Mouse (Mus musculus) thymus, postnatal 25 days (tissue): ENCODE measurements around the gene Tmod1.

Experiments used
- DNase-seq: peaks from one replicate; pipeline ENCODE4 v3.0.0; 2022

Gene Tmod1

DNA sequence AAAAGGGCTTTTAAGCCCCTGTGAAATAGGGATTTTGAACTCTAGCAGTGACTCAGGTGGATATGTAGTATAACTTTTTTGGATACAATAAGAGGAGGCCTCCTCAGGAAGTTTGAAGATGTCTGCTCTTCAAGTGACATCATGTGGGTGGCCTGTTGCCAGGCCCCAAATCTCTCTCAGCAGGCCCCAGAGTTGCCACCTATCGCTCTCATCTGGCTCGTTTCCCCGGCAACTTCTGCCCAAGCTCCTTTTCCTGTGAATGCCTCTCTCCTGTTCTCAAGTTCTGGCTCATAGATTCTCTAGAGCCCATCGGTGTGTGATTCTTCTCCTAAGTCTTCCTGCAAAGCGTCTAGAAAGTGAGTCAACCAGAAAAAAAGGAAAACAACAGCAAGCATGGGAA is 17.4 kb downstream of the Tmod1 start:
- no peak for DNase-seq

DNA sequence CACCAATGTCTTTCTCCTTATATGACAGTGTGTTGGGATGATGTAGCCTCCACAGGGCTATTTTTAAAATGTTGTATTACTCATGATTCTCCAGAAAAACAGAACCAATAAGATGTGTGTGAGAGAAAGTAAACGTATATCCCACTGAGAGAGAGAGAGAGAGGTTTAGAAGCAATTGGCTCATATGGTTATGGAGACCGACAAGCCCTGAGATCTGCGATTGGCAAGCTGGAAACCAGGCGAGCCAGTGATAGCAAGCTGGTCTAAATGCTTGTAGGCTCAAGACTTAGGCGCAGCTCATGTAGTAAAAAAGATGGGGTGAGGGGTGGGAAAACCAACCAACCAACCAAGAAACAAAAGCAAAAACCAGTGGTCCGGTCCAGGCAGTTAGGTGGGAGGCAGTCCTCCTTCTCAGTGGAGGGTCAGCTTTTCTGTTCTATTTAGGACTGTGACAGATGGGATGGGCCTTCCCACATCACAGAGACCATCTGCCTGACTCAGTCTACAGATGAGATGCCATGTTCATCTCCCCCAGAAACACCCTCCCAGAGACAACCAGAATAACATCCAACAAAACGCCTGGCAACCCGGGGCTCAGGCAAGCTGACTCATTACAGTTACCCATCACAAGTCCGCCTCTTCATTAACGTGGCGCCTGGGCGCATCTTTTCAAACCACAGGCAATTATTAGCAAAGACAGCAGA is 22.7 kb downstream of the Tmod1 start:
- DNase-seq: no peak

- DNase-seq: no peak
These were observed 25.1 kb downstream of the Tmod1 start for GRCm38 (mm10) chr4:46063841-46064240.

GRCm38 (mm10) chr4:46064263-46064662 is 25.5 kb downstream of the Tmod1 start:
- no peak for DNase-seq

DNA sequence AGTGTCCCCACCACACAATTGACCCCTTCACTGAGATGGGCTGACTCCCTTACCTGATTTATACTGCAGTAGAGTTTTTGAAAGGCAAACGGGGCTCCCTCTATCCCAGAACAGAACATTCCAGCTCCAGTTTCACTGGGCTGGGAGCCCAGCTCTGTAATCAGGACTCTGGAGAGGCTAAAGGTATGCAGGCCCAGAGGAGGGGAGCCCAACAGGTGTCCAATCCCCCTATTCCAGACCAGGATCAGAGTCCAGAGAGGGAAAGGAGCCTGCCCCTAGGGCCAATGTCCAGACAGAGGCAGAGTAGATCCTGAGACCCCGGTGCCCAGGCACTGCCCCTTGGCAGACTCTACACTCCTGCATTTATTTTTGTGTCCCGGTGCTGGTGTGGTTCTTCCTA is 26.2 kb downstream of the Tmod1 start:
- DNase-seq: no peak

GRCm38 (mm10) chr4:46065695-46066340 is 27.1 kb downstream of the Tmod1 start:
- no peak for DNase-seq

DNA sequence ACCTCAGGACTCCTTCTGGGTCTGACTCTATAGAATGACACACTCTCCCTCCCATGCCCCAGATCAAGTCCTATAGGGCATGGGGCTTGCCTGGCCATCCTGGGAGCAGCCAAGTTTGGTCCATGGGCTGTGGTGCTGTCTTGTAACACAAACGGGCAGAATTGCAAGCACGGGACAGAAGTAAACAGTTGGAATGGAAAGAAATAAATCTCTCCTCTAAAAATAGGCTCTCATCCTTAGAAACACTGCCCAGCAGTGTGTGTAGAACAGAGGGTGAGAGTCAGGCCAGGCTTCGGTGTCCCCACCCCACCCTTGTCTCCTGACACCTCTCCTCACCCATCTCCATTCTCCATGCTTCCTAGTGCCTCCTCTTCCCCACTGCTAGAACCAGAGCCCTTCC is 29.3 kb downstream of the Tmod1 start:
- no peak for DNase-seq

GRCm38 (mm10) chr4:46068573-46068972 is 29.8 kb downstream of the Tmod1 start:
- DNase-seq: no peak

DNA sequence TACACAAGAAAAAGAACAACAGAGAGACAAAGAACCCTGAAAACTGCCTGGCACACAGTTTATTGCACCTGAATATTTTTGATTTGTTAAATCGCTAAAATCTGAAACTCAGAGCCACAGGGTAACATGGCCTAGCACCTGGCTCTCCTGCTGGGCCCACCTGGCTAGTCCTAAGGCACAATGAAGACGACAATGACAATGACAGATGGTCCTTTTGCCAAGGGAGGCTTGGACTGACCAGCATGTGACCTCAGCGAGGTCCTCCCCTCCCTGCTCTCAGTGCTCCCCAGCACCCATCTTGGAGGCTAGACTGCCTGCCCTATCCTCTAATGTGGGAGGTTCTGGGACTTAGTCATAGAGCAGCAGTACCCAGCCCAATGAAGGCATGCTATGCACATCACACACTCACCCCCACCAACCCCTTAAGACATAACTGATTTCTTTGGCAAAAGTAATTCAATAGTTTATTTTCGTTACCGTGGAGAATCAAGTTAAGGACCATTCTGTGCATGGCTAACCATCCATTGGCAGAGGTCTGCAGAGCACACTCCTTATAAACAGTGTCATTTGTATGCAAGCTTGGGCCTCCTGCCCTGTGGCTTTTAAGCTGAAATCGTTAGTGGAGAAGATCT is 31.2 kb downstream of the Tmod1 start:
- DNase-seq: no peak

- DNase-seq: no peak
These were observed 33.9 kb downstream of the Tmod1 start for GRCm38 (mm10) chr4:46072631-46073030.

GRCm38 (mm10) chr4:46073736-46074135 is 35.0 kb downstream of the Tmod1 start:
- no peak for DNase-seq

DNA sequence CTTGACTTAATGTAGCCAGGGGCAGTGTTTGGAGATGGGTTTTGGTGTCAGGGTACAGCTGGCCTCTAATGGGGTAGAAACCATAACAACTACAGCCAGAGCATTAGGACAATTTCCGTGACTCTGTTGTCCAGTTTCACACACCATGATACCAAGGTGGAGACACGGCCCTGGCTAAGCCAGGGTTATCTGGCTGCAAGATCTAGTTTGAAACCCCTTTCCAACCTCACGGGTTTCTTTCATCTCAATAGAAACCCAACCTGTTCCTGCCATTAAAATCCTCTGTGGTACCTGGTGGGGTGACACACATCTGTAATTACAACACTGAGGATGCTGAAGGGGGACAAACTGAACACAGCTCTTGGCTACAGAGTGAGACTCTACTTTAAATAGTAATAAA is 36.9 kb downstream of the Tmod1 start:
- DNase-seq: no peak

GRCm38 (mm10) chr4:46076892-46077291 is 38.2 kb downstream of the Tmod1 start:
- DNase-seq: no peak

- DNase-seq: no peak
These were observed 41.5 kb downstream of the Tmod1 start for GRCm38 (mm10) chr4:46080261-46080660.

DNA sequence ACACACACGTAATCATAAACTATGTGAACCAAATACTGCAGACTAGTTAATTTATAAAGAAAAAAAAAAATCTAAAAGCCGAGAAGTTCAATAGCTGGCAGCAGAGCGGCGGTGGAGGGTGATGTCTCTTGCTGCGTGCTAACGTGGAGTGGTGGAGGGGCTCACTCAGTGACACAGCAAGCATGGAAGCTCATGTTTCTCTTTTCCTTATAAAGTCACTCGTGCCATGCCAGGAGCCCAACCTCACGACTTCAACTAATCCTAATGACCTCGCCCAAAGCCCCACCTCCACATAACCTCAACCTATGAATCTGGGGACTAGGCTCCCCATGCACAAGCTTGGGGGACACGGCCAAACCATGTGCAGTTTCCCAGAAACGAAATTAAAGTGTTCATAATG is 43.8 kb downstream of the Tmod1 start:
- no peak for DNase-seq

DNA sequence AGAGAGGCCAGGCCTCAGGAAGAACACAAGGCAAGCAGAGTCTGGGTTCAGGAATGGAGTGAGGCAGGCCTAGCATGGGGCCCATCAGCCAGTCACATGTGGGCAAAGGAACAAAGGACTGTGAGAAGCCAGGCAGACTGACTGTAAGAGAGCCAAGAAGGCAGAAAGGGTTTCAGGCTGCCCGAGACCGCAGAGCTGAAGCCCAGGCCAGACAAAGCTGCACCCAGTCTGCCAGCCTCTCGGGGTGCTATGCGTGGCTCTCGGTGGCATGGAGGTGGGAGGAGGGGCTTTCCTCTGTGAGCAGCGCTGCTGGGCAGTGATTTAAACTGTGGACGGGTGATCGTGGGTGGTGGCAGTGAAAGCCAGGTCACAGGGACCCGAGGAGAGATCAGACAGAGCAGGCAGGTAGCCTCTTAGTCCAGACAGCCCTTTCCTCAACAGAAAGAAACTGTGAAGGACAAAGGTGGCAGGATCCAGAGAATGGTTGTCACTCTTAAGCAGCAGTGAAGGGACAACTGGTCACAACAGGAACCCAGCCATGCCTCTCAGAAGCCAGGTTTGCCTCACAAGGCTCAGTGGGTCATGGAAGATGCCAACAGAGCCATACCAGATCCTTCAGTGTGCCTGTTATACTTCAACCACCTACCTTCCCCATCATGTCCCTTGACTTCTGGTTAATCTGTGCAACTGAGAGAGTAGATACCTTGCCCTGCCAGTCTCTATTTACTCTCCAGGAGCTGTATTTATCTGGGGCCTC is 45.9 kb downstream of the Tmod1 start:
- no peak for DNase-seq

DNA sequence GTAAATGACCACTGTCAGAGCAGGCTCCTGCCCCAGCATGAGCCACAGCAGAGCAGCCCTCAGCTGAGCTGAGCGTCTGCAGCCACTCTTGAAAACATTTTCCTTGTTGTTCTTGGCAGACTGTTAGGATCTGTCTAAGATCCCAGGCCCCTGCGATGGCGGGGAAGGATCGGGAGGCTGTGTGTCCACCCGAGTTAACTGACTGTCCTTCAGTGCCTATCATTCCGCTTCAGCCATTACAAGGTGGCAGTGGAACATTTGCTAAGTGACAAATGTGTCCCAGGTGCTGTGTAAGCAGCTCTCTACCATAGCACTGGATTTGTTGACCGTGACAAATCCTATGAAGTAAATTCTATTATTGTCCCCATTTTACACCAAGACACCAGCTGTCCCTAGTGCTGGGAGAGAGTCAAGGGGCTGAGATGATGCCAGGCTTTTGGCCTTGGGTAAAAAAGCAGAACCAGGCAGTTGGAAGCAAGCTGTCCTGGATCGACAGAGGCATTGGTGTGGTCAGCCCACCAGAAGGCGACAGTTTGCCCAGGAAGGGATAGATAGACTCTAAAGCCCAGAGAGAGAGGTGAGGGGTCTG is 46.6 kb downstream of the Tmod1 start:
- DNase-seq: no peak

GRCm38 (mm10) chr4:46086718-46087426 is 48.1 kb downstream of the Tmod1 start:
- DNase-seq: no peak

GRCm38 (mm10) chr4:46087427-46087771 is 48.7 kb downstream of the Tmod1 start:
- no peak for DNase-seq

DNA sequence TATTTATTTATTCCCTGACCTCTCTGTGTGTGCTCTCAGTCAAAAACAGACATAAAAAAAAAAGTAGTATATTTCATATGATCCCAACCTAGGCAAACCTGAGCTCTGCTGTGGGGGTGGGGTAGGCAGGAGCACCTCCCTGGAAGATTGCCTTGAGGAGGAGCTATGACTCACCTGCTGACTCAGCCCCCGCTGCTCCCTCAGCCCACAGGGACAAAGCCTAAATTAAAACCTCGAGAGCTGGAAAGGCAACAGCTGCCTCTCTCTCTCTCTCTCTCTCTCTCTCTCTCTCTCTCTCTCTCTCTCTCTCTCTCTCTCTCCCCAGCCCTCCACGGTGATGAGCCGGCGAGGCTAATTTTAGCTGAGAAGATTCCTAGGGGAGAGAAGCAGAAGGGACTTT is 49.1 kb downstream of the Tmod1 start:
- DNase-seq: no peak

DNA sequence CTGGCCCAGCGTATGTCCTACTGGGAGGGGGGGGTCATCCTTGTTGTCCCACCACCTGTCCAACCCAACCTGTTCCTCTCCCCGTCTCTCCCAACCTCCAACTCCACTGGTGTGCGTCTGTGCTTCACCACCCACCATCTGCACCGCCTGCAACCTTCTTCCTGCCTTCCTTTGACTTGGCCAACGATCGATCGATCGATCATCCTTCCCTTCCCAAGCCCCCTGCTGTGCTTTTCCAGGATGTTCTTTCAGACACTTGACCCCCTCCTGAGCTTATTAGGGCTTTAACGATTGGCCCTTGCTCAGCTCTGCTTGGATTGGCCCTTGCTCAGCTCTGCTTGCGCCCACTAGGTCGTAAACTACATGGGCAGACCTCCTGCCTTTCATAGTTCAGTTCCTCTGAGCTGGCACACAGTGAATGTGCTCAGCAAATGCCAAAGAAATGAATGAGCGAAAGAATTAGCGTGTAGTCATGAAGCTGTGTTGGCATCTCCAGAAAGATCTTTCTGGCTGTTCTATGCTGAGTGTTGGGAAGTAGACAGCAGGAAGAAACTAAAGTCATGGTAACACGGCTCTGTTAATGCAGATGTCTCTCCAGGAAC is 50.9 kb downstream of the Tmod1 start:
- no peak for DNase-seq

DNA sequence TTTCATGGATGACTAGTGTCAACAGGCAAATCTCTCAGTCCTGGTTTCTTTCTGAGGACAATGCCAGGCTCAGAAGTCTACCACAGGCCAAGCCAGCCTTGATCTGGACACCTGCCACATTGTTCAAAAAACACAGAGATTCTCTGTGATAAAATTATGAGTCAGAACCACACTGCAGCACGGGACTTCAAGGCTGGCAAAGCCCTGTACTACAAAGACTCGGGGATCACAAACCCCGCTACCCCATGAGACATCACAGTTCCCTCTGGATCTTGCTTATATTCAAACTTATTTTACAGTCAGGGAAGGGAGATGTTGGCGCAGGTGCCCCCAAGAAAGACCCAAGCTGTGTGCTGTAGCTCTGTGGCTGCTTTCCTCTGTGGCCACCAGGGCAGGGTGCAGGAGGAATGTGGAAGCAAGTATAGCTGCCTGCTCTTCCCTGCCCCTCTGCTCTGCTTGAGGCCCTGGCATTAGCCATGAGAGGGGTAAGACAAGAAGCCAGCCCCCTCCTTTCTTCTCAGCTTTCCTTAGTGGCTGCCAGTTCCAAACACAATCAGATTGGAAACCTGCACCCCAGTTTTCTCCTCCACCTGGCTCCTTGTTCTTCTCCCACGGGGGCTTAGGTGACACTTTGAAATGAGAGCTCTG is 53.8 kb downstream of the Tmod1 start:
- DNase-seq: no peak
